Mouse (Mus musculus) MEL (cell line): ENCODE results near the gene Fas. TPM values are rescaled to one million over a fixed set of nuclear protein-coding genes. Genes with fewer than 3 reads are reported as not detected.

Experiments used
- DNase-seq: peaks from one replicate; pipeline ENCODE4 v3.0.0; 2011; ENCODE audit warnings: low read depth, low spot score
- H3K27ac ChIP-seq: 2 replicates; pipeline ENCODE4 v1.5.1; 2012; ENCODE audit warnings: low read depth, mild to moderate bottlenecking, control low read depth, low read length, moderate library complexity; ENCODE audit not compliant: control insufficient read depth
- H3K27me3 ChIP-seq, 2 experiments: fragments of 150-350 bp in 1 of 2; sonication (generic) in 1 of 2; 2 replicates each; pipeline ENCODE4 v1.6.1; 2012; ENCODE audit warnings: low read length in 2 of 2, mild to moderate bottlenecking in 2 of 2, improper control_type of control experiment in 1 of 2, moderate library complexity in 1 of 2; ENCODE audit not compliant: insufficient read depth in 2 of 2, control insufficient read depth in 1 of 2
- H3K36me3 ChIP-seq, 2 experiments: 2 replicates each; pipeline ENCODE4 v1.6.1; 2012 to 2014; ENCODE audit warnings: low read length in 2 of 2, improper control_type of control experiment in 1 of 2, inconsistent platforms in 1 of 2, mild to moderate bottlenecking in 1 of 2; ENCODE audit not compliant: insufficient read depth in 2 of 2, control insufficient read depth in 1 of 2
- H3K4me1 ChIP-seq, 2 experiments: fragments of 150-350 bp in 1 of 2; sonication (generic) in 1 of 2; 2 replicates each; pipeline ENCODE4 v1.6.1; 2012; ENCODE audit warnings: low read length in 2 of 2, improper control_type of control experiment in 1 of 2, mild to moderate bottlenecking in 1 of 2; ENCODE audit not compliant: insufficient read depth in 2 of 2, control insufficient read depth in 1 of 2
- H3K4me3 ChIP-seq, 2 experiments: fragments of 150-350 bp in 1 of 2; sonication (generic) in 1 of 2; 2 replicates each; pipeline ENCODE4 v1.5.1; 2012; ENCODE audit warnings: low read depth in 2 of 2, low read length in 2 of 2, mild to moderate bottlenecking in 2 of 2, moderate library complexity in 2 of 2, control low read depth in 1 of 2, improper control_type of control experiment in 1 of 2; ENCODE audit not compliant: control insufficient read depth in 1 of 2, insufficient read depth in 1 of 2
- H3K79me2 ChIP-seq: 2 replicates; pipeline ENCODE4 v1.6.1; 2012; ENCODE audit warnings: mild to moderate bottlenecking, low read length, moderate library complexity; ENCODE audit not compliant: control insufficient read depth, poor library complexity, insufficient read depth
- H3K9ac ChIP-seq: 2 replicates; pipeline ENCODE4 v1.6.1; 2012; ENCODE audit warnings: low read depth, mild to moderate bottlenecking, control low read depth, low read length, moderate library complexity; ENCODE audit not compliant: control insufficient read depth, poor library complexity, severe bottlenecking
- H3K9me3 ChIP-seq: fragments of 150-350 bp; sonication (generic); replicated peaks from 2 replicates; pipeline ENCODE4 v1.6.1; 2012; ENCODE audit warnings: mild to moderate bottlenecking, low read length, improper control_type of control experiment, moderate library complexity; ENCODE audit not compliant: insufficient read depth
- BHLHE40 ChIP-seq: IDR thresholded peaks from 2 replicates; pipeline ENCODE4 v1.6.1; 2012; ENCODE audit warnings: low read depth, mild to moderate bottlenecking, inconsistent platforms, low read length, improper control_type of control experiment, borderline replicate concordance
- CTCF ChIP-seq, 3 experiments: IDR thresholded peaks in 2 of 3; conservative IDR thresholded peaks in 1 of 3; 2 replicates each; pipeline ENCODE4 v1.5.1; 2011 to 2012; ENCODE audit warnings: low read length in 3 of 3, low read depth in 2 of 3, mild to moderate bottlenecking in 2 of 3, improper control_type of control experiment in 1 of 3, inconsistent platforms in 1 of 3, mixed read lengths in 1 of 3, moderate library complexity in 1 of 3; ENCODE audit not compliant: control insufficient read depth in 1 of 3, insufficient read depth in 1 of 3, poor library complexity in 1 of 3, severe bottlenecking in 1 of 3
- E2F4 ChIP-seq: IDR thresholded peaks from 2 replicates; pipeline ENCODE4 v1.6.1; 2011; ENCODE audit warnings: low read depth, low read length, improper control_type of control experiment, borderline replicate concordance
- ELF1 ChIP-seq: IDR thresholded peaks from 2 replicates; pipeline ENCODE4 v1.6.1; 2014; ENCODE audit warnings: low read depth, mild to moderate bottlenecking, inconsistent platforms, low read length, improper control_type of control experiment, moderate library complexity
- ETS1 ChIP-seq: IDR thresholded peaks from 2 replicates; pipeline ENCODE4 v1.6.1; 2012; ENCODE audit warnings: low read depth, mild to moderate bottlenecking, inconsistent platforms, low read length, improper control_type of control experiment, moderate library complexity
- GABPA ChIP-seq: IDR thresholded peaks from 2 replicates; pipeline ENCODE4 v1.6.1; 2012; ENCODE audit warnings: low read depth, mild to moderate bottlenecking, inconsistent platforms, low read length, improper control_type of control experiment, moderate library complexity
- JUND ChIP-seq: IDR thresholded peaks from 2 replicates; pipeline ENCODE4 v1.6.1; 2011; ENCODE audit warnings: low read depth, mild to moderate bottlenecking, improper control_type of control experiment, low read length
- MAFK ChIP-seq: IDR thresholded peaks from 2 replicates; pipeline ENCODE4 v1.6.1; 2011; ENCODE audit warnings: low read depth, mild to moderate bottlenecking, low read length, improper control_type of control experiment, borderline replicate concordance
- MAX ChIP-seq: IDR thresholded peaks from 2 replicates; pipeline ENCODE4 v1.6.1; 2011; ENCODE audit warnings: low read length, improper control_type of control experiment
- MYB ChIP-seq: IDR thresholded peaks from 2 replicates; pipeline ENCODE4 v1.6.1; 2011; ENCODE audit warnings: mild to moderate bottlenecking, low read depth, low read length, improper control_type of control experiment
- NRF1 ChIP-seq: IDR thresholded peaks from 2 replicates; pipeline ENCODE4 v1.6.1; 2014; ENCODE audit warnings: low read depth, mild to moderate bottlenecking, inconsistent platforms, low read length, improper control_type of control experiment, moderate library complexity; ENCODE audit not compliant: poor library complexity, insufficient read depth, severe bottlenecking
- POLR2A ChIP-seq, 2 experiments: IDR thresholded peaks; 2 replicates each; pipeline ENCODE4 v1.6.1; 2011 to 2012; ENCODE audit warnings: low read length in 2 of 2, mild to moderate bottlenecking in 2 of 2, control low read depth in 1 of 2, improper control_type of control experiment in 1 of 2, low read depth in 1 of 2, moderate library complexity in 1 of 2; ENCODE audit not compliant: control insufficient read depth in 1 of 2, insufficient read depth in 1 of 2, poor library complexity in 1 of 2
- POLR2AphosphoS2 ChIP-seq: IDR thresholded peaks from 2 replicates; pipeline ENCODE4 v1.6.1; 2011; ENCODE audit warnings: low read length, improper control_type of control experiment
- SIN3A ChIP-seq: IDR thresholded peaks from 2 replicates; pipeline ENCODE4 v1.6.1; 2012; ENCODE audit warnings: low read length, improper control_type of control experiment, inconsistent platforms
- TAL1 ChIP-seq: IDR thresholded peaks from 2 replicates; pipeline ENCODE4 v1.6.1; 2012; ENCODE audit warnings: mild to moderate bottlenecking, inconsistent platforms, low read length, moderate library complexity, mixed read lengths
- TCF12 ChIP-seq: IDR thresholded peaks from 2 replicates; pipeline ENCODE4 v1.6.1; 2014; ENCODE audit warnings: low read depth, mild to moderate bottlenecking, inconsistent platforms, low read length, improper control_type of control experiment, moderate library complexity
- UBTF ChIP-seq: IDR thresholded peaks from 2 replicates; pipeline ENCODE4 v1.6.1; 2012; ENCODE audit warnings: low read depth, mild to moderate bottlenecking, inconsistent platforms, low read length, improper control_type of control experiment, moderate library complexity, borderline replicate concordance; ENCODE audit not compliant: insufficient read depth
- USF2 ChIP-seq, 2 experiments: IDR thresholded peaks; 2 replicates each; pipeline ENCODE4 v1.6.1; 2011 to 2012; ENCODE audit warnings: improper control_type of control experiment in 2 of 2, low read length in 2 of 2, borderline replicate concordance in 1 of 2, inconsistent platforms in 1 of 2, low read depth in 1 of 2, mild to moderate bottlenecking in 1 of 2; ENCODE audit not compliant: insufficient read depth in 1 of 2
- ZKSCAN1 ChIP-seq: IDR thresholded peaks from 2 replicates; pipeline ENCODE4 v1.6.1; 2012; ENCODE audit warnings: low read depth, mild to moderate bottlenecking, inconsistent platforms, low read length, improper control_type of control experiment, moderate library complexity
- polyA plus RNA-seq, 2 experiments: library from polyadenylated mRNA; stranded (reverse) in 1 of 2; unstranded in 1 of 2; fragments of >175 nt in 1 of 2; fragments of >200 nt in 1 of 2; gene quantifications; 2 replicates each; pipeline versions ENCODE4 v1.2.1 to v1.2.4; 2012; ENCODE audit warnings: low replicate concordance in 2 of 2, low read depth in 1 of 2; ENCODE audit not compliant: insufficient read length in 2 of 2, insufficient read depth in 1 of 2, missing spikeins in 1 of 2
- total RNA-seq: library from RNA; depleted of rRNA; stranded (reverse); fragments of 300-350 nt; gene quantifications from 2 replicates; pipeline ENCODE4 v1.2.3, GENCODE M21; 2012

The Fas gene
- total and polyA plus RNA-seq, 3 experiments, result not detected

- no peak overlapping the region for H3K27ac ChIP-seq
- H3K79me2 ChIP-seq, result no peaks in the 10 kb centered on the region
- H3K9me3 ChIP-seq, result no peaks in the 10 kb centered on the region
- H3K4me1 ChIP-seq, result no peaks in the 10 kb centered on the region
- DNase-seq, result no peak
- H3K36me3 ChIP-seq, result no peaks in the 10 kb centered on the region
- H3K27me3 ChIP-seq, result no peaks in the 10 kb centered on the region
- H3K4me3 ChIP-seq, result no peak overlapping the region
- TF ChIP-seq MYB (no peak), GABPA (no peak), JUND (no peak), CTCF (IDR thresholded peaks at IDR 0.05 in 2 of 3, conservative IDR thresholded peaks at IDR 0.05 in 1 of 3; ENCODE audit: control insufficient read depth in 1 of 3, insufficient read depth in 1 of 3, low read depth in 2 of 3, low read length in 3 of 3, poor library complexity in 1 of 3, severe bottlenecking in 1 of 3) (no peak), ELF1 (no peak), USF2 (IDR thresholded peaks at IDR 0.05; ENCODE audit: borderline replicate concordance in 1 of 2, insufficient read depth in 1 of 2, low read depth in 1 of 2, low read length in 2 of 2) (no peak), MAX (no peak), POLR2A (IDR thresholded peaks at IDR 0.05; ENCODE audit: control insufficient read depth in 1 of 2, insufficient read depth in 1 of 2, low read depth in 1 of 2, low read length in 2 of 2, poor library complexity in 1 of 2) (no peak), E2F4 (no peak), BHLHE40 (no peak), ETS1 (no peak), ZKSCAN1 (no peak), POLR2AphosphoS2 (no peak), SIN3A (no peak), MAFK (no peak)
- H3K9ac ChIP-seq, result no peak overlapping the region
Measured at GRCm38 (mm10) chr19:34298531-34298930, 8.1 kb downstream of the Fas start.

- H3K27ac ChIP-seq, result no peak overlapping the region
- no peaks in the 10 kb centered on the region for H3K36me3 ChIP-seq
- H3K79me2 ChIP-seq, result no peaks in the 10 kb centered on the region
- no peak overlapping the region for H3K9ac ChIP-seq
- no peak overlapping the region for H3K4me3 ChIP-seq
- no peaks in the 10 kb centered on the region for H3K4me1 ChIP-seq
- no peaks in the 10 kb centered on the region for H3K27me3 ChIP-seq
- DNase-seq, result no peak
- H3K9me3 ChIP-seq, result no peaks in the 10 kb centered on the region
- TF ChIP-seq TCF12 (no peak), NRF1 (no peak), TAL1 (no peak), UBTF (no peak)
Measured at GRCm38 (mm10) chr19:34299229-34299628, 8.8 kb downstream of the Fas start.
